Mouse (Mus musculus): ENCODE results near the gene Wdr70.

DNA sequence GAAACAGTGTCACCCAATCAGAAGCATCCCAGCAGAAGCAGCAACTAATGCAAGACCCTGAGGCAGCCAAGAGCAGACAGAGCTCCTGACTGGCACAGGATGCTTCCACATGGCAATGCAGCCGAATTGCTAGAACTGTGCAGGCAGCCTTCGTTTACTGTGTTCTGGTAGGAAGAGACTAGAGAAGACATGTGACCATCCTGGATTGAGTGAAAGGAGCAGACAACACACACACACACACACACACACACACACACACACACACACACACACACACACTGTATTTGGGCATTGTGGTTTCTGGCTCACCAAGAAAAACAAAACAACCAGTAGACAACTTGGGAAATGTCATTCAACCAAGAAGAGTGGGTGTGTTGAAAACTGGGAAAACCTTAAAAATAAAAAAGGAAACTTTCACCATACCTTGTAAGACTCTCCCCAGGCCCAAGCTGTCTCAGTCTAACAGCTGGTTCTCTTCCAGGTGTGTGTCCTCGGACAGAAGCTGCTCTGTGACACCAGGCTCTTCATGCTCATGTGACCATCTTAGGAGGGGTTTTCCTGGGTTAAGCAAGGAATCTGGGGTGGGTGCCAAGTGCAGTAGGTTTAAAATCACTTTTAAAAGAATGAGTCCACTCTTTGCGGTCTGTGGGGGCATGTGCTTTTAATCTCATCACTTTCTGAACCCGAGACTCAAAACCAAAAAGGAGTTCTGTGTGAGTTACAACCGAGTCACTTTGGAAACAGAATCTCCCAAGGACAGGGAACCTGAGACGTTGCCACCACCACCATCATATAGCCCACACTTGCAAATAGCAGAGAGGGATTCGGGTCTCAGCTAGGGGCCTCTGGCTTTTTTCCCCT lies 260.7 kb downstream of the Wdr70 start:
- TF ChIP-seq POLR2A (IDR thresholded peaks at IDR 0.05; ENCODE audit: low read depth, low read length) (no peak), EP300 (IDR thresholded peaks at IDR 0.05; ENCODE audit: low read length) (no peak), ETS1 (conservative IDR thresholded peaks at IDR 0.05; ENCODE audit: low read depth, low read length) (no peak), ZNF384 (IDR thresholded peaks at IDR 0.05; ENCODE audit: low read depth, low read length) (no peak), CTCF (conservative IDR thresholded peaks at IDR 0.05 in 1 of 2, IDR thresholded peaks at IDR 0.05 in 1 of 2; ENCODE audit: low read depth in 2 of 2, low read length in 2 of 2) (no peak), HCFC1 (IDR thresholded peaks at IDR 0.05; ENCODE audit: low read depth, low read length) (no peak), USF2 (conservative IDR thresholded peaks at IDR 0.05; ENCODE audit: low read depth, low read length) (no peak), E2F4 (IDR thresholded peaks at IDR 0.05; ENCODE audit: insufficient replicate concordance, low read depth, low read length) (no peak), MAX (IDR thresholded peaks at IDR 0.05; ENCODE audit: low read length) (no peak), RAD21 (IDR thresholded peaks at IDR 0.05; ENCODE audit: low read depth, low read length) (no peak), KAT2A (IDR thresholded peaks at IDR 0.05; ENCODE audit: insufficient replicate concordance, low read length) (no peak), TBP (conservative IDR thresholded peaks at IDR 0.05; ENCODE audit: low read depth, low read length) (no peak)
